Mouse (Mus musculus) adrenal gland, adult 2 months (tissue): ENCODE measurements around the gene Spata31d1b. TPM values are rescaled to one million over a fixed set of nuclear protein-coding genes. Genes with fewer than 3 reads are reported as not detected.

ENCODE experiments used
- DNase-seq: peaks from one replicate; pipeline ENCODE4 v3.0.0; 2021
- polyA plus RNA-seq: library from polyadenylated mRNA; depleted of rRNA; stranded (reverse); fragments of >200 nt; gene quantifications from 2 replicates; pipeline ENCODE4 v1.2.3, GENCODE M21; 2012; rRNA removed
- total RNA-seq, 2 experiments: library from RNA; stranded (reverse); gene quantifications; 2 replicates each; pipeline ENCODE4 v1.2.3; 2021

Spata31d1b gene
- total and polyA plus RNA-seq, 3 experiments: not detected

DNA sequence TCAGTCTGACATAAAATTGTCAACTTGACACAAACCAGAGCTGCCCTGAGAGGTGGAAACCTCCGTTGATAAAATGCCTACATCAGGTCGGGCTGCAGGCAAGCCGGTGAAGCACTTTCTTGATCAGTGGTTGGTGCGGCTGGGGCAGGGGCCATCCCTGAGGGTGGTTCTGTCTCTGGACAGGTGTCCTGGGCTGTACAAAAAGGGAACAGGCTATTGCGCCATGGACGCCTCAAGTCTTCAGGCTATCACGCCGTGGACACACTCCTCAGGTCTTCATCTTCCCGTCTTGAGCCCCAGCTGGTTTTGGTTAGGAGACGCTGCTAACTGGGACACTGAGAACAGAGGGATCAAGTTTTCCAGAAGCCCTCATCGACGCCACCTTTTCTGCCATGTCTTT is 38.2 kb downstream of the Spata31d1b start:
- DNase-seq: no peak

DNA sequence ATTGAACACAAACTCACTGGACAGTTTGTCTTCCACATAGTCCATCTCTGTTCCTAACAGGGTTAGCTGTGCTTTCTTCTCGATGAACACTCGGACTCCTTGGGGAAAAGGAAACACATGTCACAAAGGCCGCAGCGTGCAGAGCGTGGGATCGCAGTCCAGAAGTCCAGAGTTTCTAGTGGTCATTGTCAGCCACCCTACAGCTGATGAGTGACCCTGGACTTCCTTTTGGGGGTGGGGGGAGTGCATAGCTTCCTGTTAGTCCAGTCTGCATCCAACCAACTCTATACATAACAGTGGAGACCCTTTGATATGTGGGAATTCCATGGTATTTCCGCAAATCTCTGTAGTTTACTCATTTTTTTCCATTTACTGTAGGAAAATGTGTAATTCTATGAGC is 44.8 kb downstream of the Spata31d1b start:
- DNase-seq: no peak

DNA sequence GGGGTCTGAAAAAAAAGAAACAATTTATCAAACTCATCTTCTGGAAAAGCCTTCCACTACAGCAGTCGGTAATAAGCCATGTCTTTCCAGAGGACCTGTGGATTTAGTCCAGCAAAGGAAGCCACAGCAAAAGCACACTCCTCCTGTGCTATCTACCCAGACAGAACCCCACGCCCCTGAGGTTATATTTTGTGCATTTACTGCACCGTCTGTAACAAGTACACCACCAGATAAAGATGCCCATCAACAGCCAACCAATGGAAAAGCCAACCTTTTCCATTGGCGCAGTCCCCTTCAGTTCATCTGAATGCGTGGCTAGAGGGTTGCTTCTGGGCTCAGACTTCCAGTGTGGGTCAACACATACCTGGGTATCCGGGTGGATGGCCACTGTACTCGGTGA is 50.7 kb downstream of the Spata31d1b start:
- no peak for DNase-seq

DNA sequence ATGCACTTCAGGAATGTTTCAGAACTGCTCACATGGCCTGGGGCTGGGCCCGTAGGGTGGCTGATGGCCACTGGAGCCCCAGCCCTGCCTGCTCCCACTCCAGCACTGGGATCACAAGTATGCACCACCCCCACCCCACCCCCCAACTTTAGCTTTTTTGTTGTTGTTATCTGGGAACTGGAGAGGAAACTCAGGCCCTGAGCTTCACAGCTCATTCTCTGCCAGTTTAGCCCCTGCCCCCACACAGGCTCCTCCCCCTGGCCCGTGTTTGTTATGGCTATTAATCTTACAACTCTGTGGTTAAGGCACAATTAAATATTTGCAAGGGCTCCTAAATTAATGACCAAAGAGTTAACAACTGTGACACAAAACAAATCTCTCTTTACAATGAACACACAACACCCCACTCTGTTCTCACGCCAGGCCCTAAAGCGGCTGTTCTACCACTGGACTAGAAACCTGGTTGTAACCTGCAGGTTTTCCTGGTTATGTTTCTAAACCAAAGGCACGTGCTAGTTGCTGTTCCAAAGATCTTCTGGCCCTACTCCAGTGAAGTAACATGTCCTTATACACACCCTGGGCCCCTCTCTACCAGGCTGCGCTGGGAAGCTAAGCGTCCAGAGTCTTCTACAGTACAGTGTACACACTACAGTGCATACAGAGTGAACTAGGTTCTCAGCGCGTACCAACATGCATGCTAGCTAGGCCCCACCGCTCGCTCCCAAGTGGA is 54.9 kb downstream of the Spata31d1b start:
- peak; percentile 23 for DNase-seq

DNA sequence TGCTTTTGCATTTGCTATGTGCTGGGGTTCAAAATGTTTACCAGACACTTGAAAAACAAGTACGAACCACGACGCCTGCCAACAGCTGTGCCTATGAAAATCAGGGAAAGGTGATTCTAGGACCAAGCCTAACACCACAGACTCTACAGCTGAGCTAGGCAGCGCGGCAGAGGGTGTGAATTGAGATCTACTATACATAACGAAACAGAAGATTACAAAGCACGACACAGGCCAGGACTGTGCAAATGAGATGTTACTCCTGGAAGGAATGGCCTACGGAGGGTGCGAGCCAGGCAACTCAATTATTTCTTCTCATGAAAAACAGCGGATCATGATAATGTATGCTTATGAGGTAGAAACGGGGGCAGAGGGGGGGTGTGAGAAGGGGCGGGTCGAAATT is 56.4 kb downstream of the Spata31d1b start:
- peak; percentile 15 for DNase-seq

Other genes starting within 250 kb of the Spata31d1b start
- 10 to 100 TPM; 38.9 to 45.7 TPM for gene Agtpbp1, start 127.1 kb upstream of the Spata31d1b start, total RNA-seq
- gene Agtpbp1, start 127.1 kb upstream of the Spata31d1b start, polyA plus RNA-seq: 2.9 and 4.3 TPM in 2 replicates
- gene Naa35, start 127.0 kb upstream of the Spata31d1b start, total RNA-seq: 10 to 100 TPM; 52.4 to 63.3 TPM
- 12.4 and 17.6 TPM in 2 replicates for gene Naa35, start 127.0 kb upstream of the Spata31d1b start, polyA plus RNA-seq
- 10 to 100 TPM in 1 of 2 experiments, 1 to 10 TPM in 1; 6.7 to 10.4 TPM for gene Golm1, start 36.5 kb upstream of the Spata31d1b start, total RNA-seq
- 1.2 and 1.4 TPM in 2 replicates for gene Golm1, start 36.5 kb upstream of the Spata31d1b start, polyA plus RNA-seq
- not detected for gene 4921517D22Rik, start 18.2 kb upstream of the Spata31d1b start, total RNA-seq
- gene 4921517D22Rik, start 18.2 kb upstream of the Spata31d1b start, polyA plus RNA-seq: not detected in 2 replicates
- gene Spata31d1a, start 2.0 kb upstream of the Spata31d1b start, total RNA-seq: not detected
- not detected in 2 replicates for gene Spata31d1a, start 2.0 kb upstream of the Spata31d1b start, polyA plus RNA-seq
- not detected for gene Spata31d1d, start 19.5 kb downstream of the Spata31d1b start, total RNA-seq
- not detected in 2 replicates for gene Spata31d1d, start 19.5 kb downstream of the Spata31d1b start, polyA plus RNA-seq
- gene 1700014D04Rik, start 34.5 kb downstream of the Spata31d1b start, total RNA-seq: not detected
- gene 1700014D04Rik, start 34.5 kb downstream of the Spata31d1b start, polyA plus RNA-seq: 0.03 TPM in 1 of 2 replicates, not detected in the other
- 100 to 1,000 TPM; 104 to 107 TPM for gene Isca1, start 57.5 kb downstream of the Spata31d1b start, total RNA-seq
- 59.3 and 60.1 TPM in 2 replicates for gene Isca1, start 57.5 kb downstream of the Spata31d1b start, polyA plus RNA-seq
- gene Gm49354, start 70.0 kb downstream of the Spata31d1b start, total RNA-seq: not detected
- gene Gm49354, start 70.0 kb downstream of the Spata31d1b start, polyA plus RNA-seq: not detected in 2 replicates
- 10 to 100 TPM; 60.9 to 79.3 TPM for gene Tut7, start 110.9 kb downstream of the Spata31d1b start, total RNA-seq
- gene Tut7, start 110.9 kb downstream of the Spata31d1b start, polyA plus RNA-seq: 14.8 and 16.4 TPM in 2 replicates